Mouse (Mus musculus) heart, embryonic 13.5 days (tissue): ENCODE data around the gene Tcf3. TPM values are rescaled to one million over a fixed set of nuclear protein-coding genes. Genes with fewer than 3 reads are reported as not detected.

Source experiments
- ATAC-seq: fragments of 200-750 bp; cut with Nextera tagmentation; 2 replicates; pipeline ENCODE4 v1.8.0; 2017; ENCODE audit warnings: moderate TSS enrichment; ENCODE audit not compliant: insufficient number of reproducible peaks, low FRiP score, low TSS enrichment; ENCODE audit errors: extremely low read depth
- H3K27ac ChIP-seq: fragments of 300-500 bp; sonication (generic); replicated peaks from 2 replicates; pipeline ENCODE4 v1.5.1; 2015; ENCODE audit warnings: moderate library complexity, mild to moderate bottlenecking, inconsistent platforms
- H3K27me3 ChIP-seq: fragments of 300-500 bp; sonication (generic); replicated peaks from 2 replicates; pipeline ENCODE4 v1.6.1; 2015; ENCODE audit warnings: mild to moderate bottlenecking, inconsistent platforms
- H3K36me3 ChIP-seq: fragments of 300-500 bp; sonication (generic); 2 replicates; pipeline ENCODE4 v1.6.1; 2015; ENCODE audit warnings: mild to moderate bottlenecking, inconsistent platforms
- H3K4me1 ChIP-seq: fragments of 300-500 bp; sonication (generic); 2 replicates; pipeline ENCODE4 v1.6.1; 2015; ENCODE audit warnings: inconsistent platforms
- H3K4me2 ChIP-seq: fragments of 300-500 bp; sonication (generic); 2 replicates; pipeline ENCODE4 v1.6.1; 2015; ENCODE audit warnings: inconsistent platforms, mild to moderate bottlenecking, moderate library complexity
- H3K4me3 ChIP-seq: fragments of 300-500 bp; sonication (generic); 2 replicates; pipeline ENCODE4 v1.5.1; 2015; ENCODE audit warnings: moderate library complexity, mild to moderate bottlenecking, inconsistent platforms
- H3K9ac ChIP-seq: fragments of 300-500 bp; sonication (generic); 2 replicates; pipeline ENCODE4 v1.6.1; 2015; ENCODE audit warnings: inconsistent platforms, mild to moderate bottlenecking, moderate library complexity
- H3K9me3 ChIP-seq: fragments of 300-500 bp; sonication (generic); 2 replicates; pipeline ENCODE4 v1.6.1; 2016; ENCODE audit warnings: inconsistent platforms
- WGBS: fragments of 180-500 bp; shearing (Covaris S2); methylation state at CpG from one replicate; pipeline ENCODE4 v1.1.7; 2015; ENCODE audit warnings: mixed read lengths; 5-methylcytosine and 5-hydroxymethylcytosine counted together
- polyA plus RNA-seq: library from polyadenylated mRNA; unstranded; fragments of >200 nt; fragmentation: Nextera tagmentation; extraction: Ambion mirVana; gene quantifications from 2 replicates; pipeline ENCODE4 v1.2.1, GENCODE M21; 2015

Gene Tcf3
- polyA plus RNA-seq, 1 experiment from 2014 or later, result 57.6 TPM

GRCm38 (mm10) chr10:80406684-80407501, 26.6 kb downstream of the Tcf3 start, which contains the start of gene Uqcr11:
TSS of gene Uqcr11 (minus strand) at chr10:80406830.
- H3K4me3 ChIP-seq, result peak within 1 kb of the TSS; percentile 98
- peak; percentile 42; the same call in 1 of the 2 replicates for ATAC-seq
- peak within 1 kb of the TSS; percentile 98 for H3K9ac ChIP-seq
- no peaks in the 10 kb centered on the region; the same call in 1 of the 2 replicates for H3K9me3 ChIP-seq
- peaks cover 64% of the 10 kb centered on the region for H3K36me3 ChIP-seq
- H3K4me1 ChIP-seq, result peaks cover 27% of the 10 kb centered on the region
- H3K27ac ChIP-seq, result peak within 1 kb of the TSS; percentile 89
- WGBS, result under 1% methylated on average over 27 of the region's 27 CpGs
- peak within 1 kb of the TSS; percentile 97 for H3K4me2 ChIP-seq
- H3K27me3 ChIP-seq, result no peaks in the 10 kb centered on the region

GRCm38 (mm10) chr10:80405481-80406173, 27.8 kb downstream of the Tcf3 start:
- peak overlapping the region; percentile 89; the same call in 1 of the 2 replicates for H3K27ac ChIP-seq
- peak overlapping the region; percentile 98 for H3K9ac ChIP-seq
- peaks cover 33% of the 10 kb centered on the region for H3K4me1 ChIP-seq
- peak overlapping the region; percentile 97 for H3K4me2 ChIP-seq
- H3K4me3 ChIP-seq, result peak overlapping the region; percentile 98
- H3K36me3 ChIP-seq, result peaks cover 64% of the 10 kb centered on the region
- H3K9me3 ChIP-seq, result no peaks in the 10 kb centered on the region; the same call in 1 of the 2 replicates
- 45% methylated on average over 10 of the region's 10 CpGs for WGBS
- no peak for ATAC-seq
- H3K27me3 ChIP-seq, result no peaks in the 10 kb centered on the region

- no peaks in the 10 kb centered on the region; the same call in 1 of the 2 replicates for H3K9me3 ChIP-seq
- peaks cover 45% of the 10 kb centered on the region for H3K4me1 ChIP-seq
- no peaks in the 10 kb centered on the region for H3K27me3 ChIP-seq
- H3K36me3 ChIP-seq, result peaks cover 41% of the 10 kb centered on the region
- no peak overlapping the region for H3K9ac ChIP-seq
- no peak overlapping the region for H3K4me3 ChIP-seq
- no peak overlapping the region for H3K4me2 ChIP-seq
- H3K27ac ChIP-seq, result no peak overlapping the region
- no peak for ATAC-seq
- 84% methylated on average over 4 of the region's 4 CpGs for WGBS
Measured at GRCm38 (mm10) chr10:80403044-80403692, 30.3 kb downstream of the Tcf3 start.

- H3K27ac ChIP-seq, result peak overlapping the region; percentile 86
- 69% methylated on average over 4 of the region's 4 CpGs for WGBS
- ATAC-seq, result no peak
- H3K36me3 ChIP-seq, result peaks cover 57% of the 10 kb centered on the region
- no peak overlapping the region for H3K4me3 ChIP-seq
- peak overlapping the region; percentile 83 for H3K9ac ChIP-seq
- no peaks in the 10 kb centered on the region for H3K27me3 ChIP-seq
- H3K9me3 ChIP-seq, result no peaks in the 10 kb centered on the region; the same call in 1 of the 2 replicates
- H3K4me1 ChIP-seq, result peaks cover 46% of the 10 kb centered on the region
- H3K4me2 ChIP-seq, result peak overlapping the region; percentile 93
Measured at GRCm38 (mm10) chr10:80400704-80401161, 32.7 kb downstream of the Tcf3 start.

GRCm38 (mm10) chr10:80399973-80400703, 33.3 kb downstream of the Tcf3 start:
- Histone ChIP-seq H3K9me3 (no peaks in the 10 kb centered on the region; the same call in 1 of the 2 replicates), H3K4me1 (peaks cover 40% of the 10 kb centered on the region), H3K4me3 (peak overlapping the region; percentile 68), H3K4me2 (peak overlapping the region; percentile 93), H3K36me3 (peaks cover 63% of the 10 kb centered on the region), H3K9ac (peak overlapping the region; percentile 83), H3K27ac (peak overlapping the region; percentile 86), H3K27me3 (no peaks in the 10 kb centered on the region)
- ATAC-seq, result no peak
- 12% methylated on average over 17 of the region's 17 CpGs for WGBS

GRCm38 (mm10) chr10:80399191-80399972, 34.1 kb downstream of the Tcf3 start, which contains the start of gene Mbd3:
TSS of gene Mbd3 (minus strand) at chr10:80399550.
- under 1% methylated on average over 78 of the region's 82 CpGs for WGBS
- H3K27me3 ChIP-seq, result no peaks in the 10 kb centered on the region
- ATAC-seq, result peak; percentile 91
- no peaks in the 10 kb centered on the region; the same call in 1 of the 2 replicates for H3K9me3 ChIP-seq
- H3K27ac ChIP-seq, result peak within 1 kb of the TSS; percentile 98
- H3K4me2 ChIP-seq, result peak within 1 kb of the TSS; percentile 93
- peak within 1 kb of the TSS; percentile 68 for H3K4me3 ChIP-seq
- H3K36me3 ChIP-seq, result peaks cover 66% of the 10 kb centered on the region
- H3K9ac ChIP-seq, result peak within 1 kb of the TSS; percentile 91
- H3K4me1 ChIP-seq, result peaks cover 33% of the 10 kb centered on the region

- peak overlapping the region; percentile 98 for H3K27ac ChIP-seq
- peak overlapping the region; percentile 68 for H3K4me3 ChIP-seq
- no peaks in the 10 kb centered on the region for H3K27me3 ChIP-seq
- peak overlapping the region; percentile 93 for H3K4me2 ChIP-seq
- peak overlapping the region; percentile 91 for H3K9ac ChIP-seq
- H3K9me3 ChIP-seq, result no peaks in the 10 kb centered on the region; the same call in 1 of the 2 replicates
- ATAC-seq, result peak; percentile 78
- H3K4me1 ChIP-seq, result peaks cover 33% of the 10 kb centered on the region
- H3K36me3 ChIP-seq, result peaks cover 66% of the 10 kb centered on the region
- WGBS, result under 1% methylated on average over 59 of the region's 59 CpGs
Measured at GRCm38 (mm10) chr10:80398719-80399190, 34.7 kb downstream of the Tcf3 start.

GRCm38 (mm10) chr10:80398174-80398535, 35.3 kb downstream of the Tcf3 start:
- peak overlapping the region; percentile 93 for H3K4me2 ChIP-seq
- peak overlapping the region; percentile 98 for H3K27ac ChIP-seq
- H3K27me3 ChIP-seq, result no peaks in the 10 kb centered on the region
- H3K4me1 ChIP-seq, result peaks cover 33% of the 10 kb centered on the region
- H3K4me3 ChIP-seq, result peak overlapping the region; percentile 68
- H3K9me3 ChIP-seq, result no peaks in the 10 kb centered on the region
- no peak for ATAC-seq
- H3K36me3 ChIP-seq, result peaks cover 66% of the 10 kb centered on the region
- H3K9ac ChIP-seq, result peak overlapping the region; percentile 91
- 4% methylated on average over 1 of the region's 1 CpGs for WGBS

- Histone ChIP-seq H3K27ac (peak overlapping the region; percentile 98), H3K4me1 (peaks cover 33% of the 10 kb centered on the region), H3K9ac (peak overlapping the region; percentile 91), H3K4me2 (peak overlapping the region; percentile 93), H3K9me3 (no peaks in the 10 kb centered on the region), H3K4me3 (peak overlapping the region; percentile 68), H3K36me3 (peaks cover 66% of the 10 kb centered on the region), H3K27me3 (no peaks in the 10 kb centered on the region)
- no peak for ATAC-seq
- 54% methylated on average over 8 of the region's 8 CpGs for WGBS
Measured at GRCm38 (mm10) chr10:80397524-80398173, 35.8 kb downstream of the Tcf3 start.
